Mouse (Mus musculus) lung, postnatal 0 days (tissue): ENCODE data around the gene Pakap.

ENCODE experiments used
- CTCF ChIP-seq: IDR thresholded peaks from 2 replicates; pipeline ENCODE4 v1.5.1; 2016; ENCODE audit warnings: antibody characterized with exemption, mild to moderate bottlenecking
- EP300 ChIP-seq: IDR thresholded peaks from 2 replicates; pipeline ENCODE4 v1.6.1; 2016; ENCODE audit warnings: antibody characterized with exemption, mild to moderate bottlenecking, control low read depth

DNA sequence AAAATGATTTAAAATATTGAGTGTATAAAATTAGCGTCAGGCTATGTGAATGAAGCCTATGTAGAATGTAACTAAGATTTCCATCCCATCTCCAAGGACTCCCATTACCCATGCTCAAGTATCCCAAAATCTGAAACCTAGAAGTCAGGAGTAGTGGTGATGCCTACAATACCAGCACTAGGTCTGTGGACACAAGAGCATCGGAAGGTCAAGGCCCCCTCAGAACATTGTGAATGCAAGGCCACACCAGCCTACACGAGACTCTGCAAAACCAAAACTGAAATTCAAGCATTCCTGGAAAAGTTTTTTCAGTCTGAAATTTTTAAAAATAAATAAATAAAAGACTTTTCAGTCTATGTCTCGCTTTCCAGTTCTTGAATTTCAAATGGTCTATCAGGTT is 104.6 kb downstream of the Pakap start:
- TF ChIP-seq CTCF (no peak), EP300 (no peak)
